Mouse (Mus musculus): Measurements from ENCODE around the gene Mmp15. TPM values are rescaled to one million over a fixed set of nuclear protein-coding genes. Genes with fewer than 3 reads are reported as not detected.

The Mmp15 gene
- 17.4 and 18.4 TPM in 2 replicates for polyA plus RNA-seq (2015; fragmentation: Nextera tagmentation; extraction: Ambion mirVana)

DNA sequence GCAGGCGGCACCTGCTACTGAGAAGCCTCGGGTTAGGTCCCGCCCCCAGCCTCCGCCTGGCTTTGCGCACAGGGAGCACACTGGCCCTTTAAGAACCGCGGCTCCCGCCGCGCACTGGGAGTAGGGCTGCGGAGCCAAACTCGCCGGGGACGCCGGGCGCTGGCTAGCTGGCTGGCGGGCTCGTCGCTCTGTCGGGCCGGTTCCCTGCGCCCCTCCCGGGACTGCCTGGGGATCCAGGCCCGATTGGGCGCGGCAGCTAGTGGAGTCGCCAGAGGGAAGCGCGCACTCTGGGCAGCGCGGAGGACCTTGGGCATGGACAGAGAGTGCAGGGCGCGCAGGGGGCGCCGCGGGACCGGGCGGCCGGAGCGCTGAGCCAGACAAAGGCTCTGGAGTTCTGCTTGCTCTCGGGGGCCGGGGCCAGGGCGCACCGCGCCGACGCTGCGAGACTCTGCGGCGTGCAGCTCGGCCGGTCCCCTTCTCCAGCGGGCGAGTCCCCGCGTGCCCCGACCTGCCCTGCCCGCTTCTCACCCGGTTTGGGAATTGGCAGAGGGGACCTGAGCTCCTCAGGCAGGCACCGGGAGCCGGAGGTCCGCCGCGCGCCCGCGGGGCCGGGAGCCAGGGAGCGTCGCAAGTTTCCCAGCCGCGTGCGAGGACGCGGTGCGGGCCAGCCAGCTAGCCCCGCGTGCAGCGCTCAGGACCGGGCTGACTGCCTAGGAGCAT is at the start of gene Mmp15:
TSS of gene Mmp15 (plus strand) at position 118 of the 720 bp plus-strand sequence.
- Histone ChIP-seq H3K27ac (peak within 1 kb of the TSS; percentile 93), H3K9ac (peak within 1 kb of the TSS; percentile 93), H3K27me3 (no peaks in the 10 kb centered on the region), H3K4me1 (replicated peaks) (peaks cover 71% of the 10 kb centered on the region), H3K4me2 (peak within 1 kb of the TSS; percentile 89), H3K9me3 (no peaks in the 10 kb centered on the region), H3K36me3 (no peaks in the 10 kb centered on the region; the same call in 1 of the 2 replicates), H3K4me3 (peak within 1 kb of the TSS; percentile 88)
- WGBS = under 1% methylated on average over 72 of the region's 80 CpGs
- peak; percentile 71 for ATAC-seq (ENCODE audit: low FRiP score)

DNA sequence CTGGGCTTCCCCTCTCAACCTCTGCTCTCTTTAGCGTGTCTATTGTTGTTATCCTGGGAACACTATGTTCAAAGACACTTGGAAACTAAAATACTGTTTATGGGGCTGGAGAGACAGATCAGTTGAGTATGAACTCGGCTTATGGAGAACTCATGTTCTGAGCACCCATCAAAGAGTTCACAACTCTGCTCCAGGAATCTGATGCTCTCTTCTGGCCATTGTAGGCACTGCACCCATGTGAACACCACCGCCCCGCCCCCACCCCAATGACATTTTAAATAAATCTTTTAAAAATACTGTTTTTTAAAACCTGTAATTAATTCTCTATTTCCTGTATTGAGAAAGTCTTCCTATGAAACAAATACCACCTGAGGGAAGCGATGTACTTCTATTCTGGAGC is 49.7 kb upstream of the Mmp15 start:
- H3K4me2 ChIP-seq = no peak overlapping the region
- WGBS = 24% methylated on average over 5 of the region's 5 CpGs
- no peak for ATAC-seq (ENCODE audit: low FRiP score)

GRCm38 (mm10) chr8:95305526-95305925 is 46.5 kb upstream of the Mmp15 start:
- no peaks in the 10 kb centered on the region for H3K27me3 ChIP-seq
- H3K9ac ChIP-seq = no peak overlapping the region
- no peak for ATAC-seq (ENCODE audit: low FRiP score)
- H3K4me2 ChIP-seq = no peak overlapping the region
- WGBS = 74% methylated on average over 4 of the region's 4 CpGs
- no peaks in the 10 kb centered on the region for H3K36me3 ChIP-seq
- no peak overlapping the region for H3K4me3 ChIP-seq
- H3K4me1 ChIP-seq (replicated peaks) = peaks cover 9% of the 10 kb centered on the region
- no peak overlapping the region for H3K27ac ChIP-seq
- H3K9me3 ChIP-seq = no peaks in the 10 kb centered on the region

More for the DNA sequence above, 49.7 kb upstream of the Mmp15 start:
- Histone ChIP-seq H3K4me1 (replicated peaks) (peaks cover 4% of the 10 kb centered on the region; the same call in 1 of the 2 replicates), H3K27ac (no peak overlapping the region), H3K4me3 (no peak overlapping the region), H3K36me3 (no peaks in the 10 kb centered on the region), H3K9ac (no peak overlapping the region), H3K27me3 (no peaks in the 10 kb centered on the region), H3K9me3 (no peaks in the 10 kb centered on the region)

DNA sequence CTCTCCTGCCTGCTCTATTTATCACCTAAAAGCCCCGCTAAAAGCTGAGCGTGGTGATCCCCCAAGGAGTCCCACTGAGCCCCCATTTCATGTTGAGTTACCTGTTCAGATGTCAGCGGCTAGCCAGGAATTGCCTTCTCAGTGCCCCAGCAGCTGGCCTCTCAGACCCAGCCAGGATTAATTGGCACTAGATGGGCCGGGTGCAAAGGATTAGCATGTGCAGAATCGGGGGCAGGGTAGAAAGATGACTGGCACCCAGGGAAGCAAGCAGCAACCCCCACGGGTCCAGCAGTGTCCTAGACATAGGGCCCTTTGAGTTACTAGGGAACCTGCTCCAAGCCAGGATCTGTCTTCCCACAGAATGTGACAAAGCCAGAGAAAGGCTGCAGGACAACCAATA is 45.6 kb upstream of the Mmp15 start, which contains the start of gene Cngb1:
TSS of gene Cngb1 (minus strand) at position 155 of the 400 bp plus-strand sequence.
- H3K9me3 ChIP-seq = no peaks in the 10 kb centered on the region
- peaks cover 18% of the 10 kb centered on the region for H3K4me1 ChIP-seq (replicated peaks)
- WGBS = 57% methylated on average over 6 of the region's 6 CpGs
- ATAC-seq (ENCODE audit: low FRiP score) = no peak
- no peak within 1 kb of the TSS for H3K9ac ChIP-seq
- no peak within 1 kb of the TSS for H3K4me3 ChIP-seq
- H3K4me2 ChIP-seq = no peak within 1 kb of the TSS
- no peaks in the 10 kb centered on the region for H3K27me3 ChIP-seq
- no peak within 1 kb of the TSS for H3K27ac ChIP-seq
- H3K36me3 ChIP-seq = no peaks in the 10 kb centered on the region

DNA sequence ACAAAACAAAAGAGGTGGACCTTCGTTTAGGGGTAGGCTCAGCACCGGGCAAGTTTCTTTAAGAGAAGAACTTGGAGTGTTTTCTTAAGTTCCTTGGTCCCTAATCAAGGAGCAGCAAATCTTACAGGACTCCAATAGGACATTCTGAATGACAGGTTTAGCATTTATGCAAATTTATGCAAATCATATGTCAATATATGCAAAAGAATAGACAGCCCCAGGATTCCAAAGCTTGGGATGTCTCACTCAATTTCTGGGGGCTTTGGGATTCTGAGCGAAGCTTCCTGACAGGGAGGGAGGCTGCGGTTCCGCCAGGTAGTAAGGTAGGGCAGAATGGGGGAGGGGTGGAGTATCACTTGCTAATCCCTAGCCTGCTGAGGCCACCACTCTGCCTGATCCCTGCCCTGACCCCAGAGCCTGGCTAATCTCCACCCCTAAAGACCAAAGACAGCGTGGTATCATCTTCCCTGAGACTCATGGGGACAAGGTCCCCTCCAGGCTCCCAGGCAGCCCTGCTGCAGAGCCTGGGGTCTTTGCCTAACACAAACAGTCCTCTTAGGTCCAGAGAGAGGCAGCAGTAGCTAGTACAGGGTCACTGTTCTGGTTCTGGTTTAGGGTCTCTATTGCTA is 41.6 kb upstream of the Mmp15 start, which contains the start of gene Tepp:
TSS of gene Tepp (plus strand) at position 225 of the 629 bp plus-strand sequence.
- H3K9me3 ChIP-seq = no peaks in the 10 kb centered on the region
- H3K4me3 ChIP-seq = no peak within 1 kb of the TSS
- H3K4me2 ChIP-seq = no peak within 1 kb of the TSS
- no peaks in the 10 kb centered on the region for H3K36me3 ChIP-seq
- ATAC-seq (ENCODE audit: low FRiP score) = peak; percentile 29; the same call in 1 of the 2 replicates
- 25% methylated on average over 6 of the region's 6 CpGs for WGBS
- 0 out of 2 replicates have a peak within 1 kb of the TSS, but pooled peaks have one; percentile 15 for H3K27ac ChIP-seq
- no peak within 1 kb of the TSS for H3K9ac ChIP-seq
- H3K4me1 ChIP-seq (replicated peaks) = peaks cover 20% of the 10 kb centered on the region
- no peaks in the 10 kb centered on the region for H3K27me3 ChIP-seq

- WGBS = 70% methylated on average over 18 of the region's 18 CpGs
- ATAC-seq (ENCODE audit: low FRiP score) = no peak
Observed at GRCm38 (mm10) chr8:95312836-95313235, 39.2 kb upstream of the Mmp15 start.

GRCm38 (mm10) chr8:95313857-95314256 is 38.2 kb upstream of the Mmp15 start:
- Histone ChIP-seq H3K4me3 (no peak overlapping the region), H3K36me3 (no peaks in the 10 kb centered on the region), H3K4me1 (replicated peaks) (peaks cover 16% of the 10 kb centered on the region), H3K9me3 (no peaks in the 10 kb centered on the region), H3K4me2 (no peak overlapping the region), H3K27me3 (peaks cover 4% of the 10 kb centered on the region; the same call in 1 of the 2 replicates), H3K27ac (no peak overlapping the region), H3K9ac (no peak overlapping the region)
- WGBS = 93% methylated on average over 6 of the region's 6 CpGs
- ATAC-seq (ENCODE audit: low FRiP score) = no peak

More at GRCm38 (mm10) chr8:95312836-95313235, 39.2 kb upstream of the Mmp15 start:
- Histone ChIP-seq H3K9me3 (no peaks in the 10 kb centered on the region), H3K4me1 (replicated peaks) (peaks cover 16% of the 10 kb centered on the region), H3K9ac (no peak overlapping the region), H3K4me3 (no peak overlapping the region), H3K27ac (no peak overlapping the region), H3K4me2 (no peak overlapping the region), H3K36me3 (no peaks in the 10 kb centered on the region), H3K27me3 (no peaks in the 10 kb centered on the region; the same call in 1 of the 2 replicates)

GRCm38 (mm10) chr8:95314707-95315106 is 37.4 kb upstream of the Mmp15 start:
- no peak overlapping the region for H3K4me2 ChIP-seq
- no peaks in the 10 kb centered on the region for H3K9me3 ChIP-seq
- WGBS = 73% methylated on average over 2 of the region's 2 CpGs
- H3K4me1 ChIP-seq (replicated peaks) = peaks cover 16% of the 10 kb centered on the region
- no peak overlapping the region for H3K27ac ChIP-seq
- H3K9ac ChIP-seq = no peak overlapping the region
- H3K36me3 ChIP-seq = no peaks in the 10 kb centered on the region
- H3K27me3 ChIP-seq = peaks cover 6% of the 10 kb centered on the region
- ATAC-seq (ENCODE audit: low FRiP score) = no peak
- H3K4me3 ChIP-seq = no peak overlapping the region

- H3K4me1 ChIP-seq (replicated peaks) = peaks cover 19% of the 10 kb centered on the region
- H3K9ac ChIP-seq = no peak overlapping the region
- peaks cover 11% of the 10 kb centered on the region for H3K27me3 ChIP-seq
- WGBS = 92% methylated on average over 1 of the region's 1 CpGs
- no peak overlapping the region for H3K4me3 ChIP-seq
- H3K27ac ChIP-seq = no peak overlapping the region
- H3K9me3 ChIP-seq = no peaks in the 10 kb centered on the region
- no peak for ATAC-seq (ENCODE audit: low FRiP score)
- H3K36me3 ChIP-seq = no peaks in the 10 kb centered on the region
- no peak overlapping the region for H3K4me2 ChIP-seq
Observed at GRCm38 (mm10) chr8:95315350-95315749, 36.7 kb upstream of the Mmp15 start.

DNA sequence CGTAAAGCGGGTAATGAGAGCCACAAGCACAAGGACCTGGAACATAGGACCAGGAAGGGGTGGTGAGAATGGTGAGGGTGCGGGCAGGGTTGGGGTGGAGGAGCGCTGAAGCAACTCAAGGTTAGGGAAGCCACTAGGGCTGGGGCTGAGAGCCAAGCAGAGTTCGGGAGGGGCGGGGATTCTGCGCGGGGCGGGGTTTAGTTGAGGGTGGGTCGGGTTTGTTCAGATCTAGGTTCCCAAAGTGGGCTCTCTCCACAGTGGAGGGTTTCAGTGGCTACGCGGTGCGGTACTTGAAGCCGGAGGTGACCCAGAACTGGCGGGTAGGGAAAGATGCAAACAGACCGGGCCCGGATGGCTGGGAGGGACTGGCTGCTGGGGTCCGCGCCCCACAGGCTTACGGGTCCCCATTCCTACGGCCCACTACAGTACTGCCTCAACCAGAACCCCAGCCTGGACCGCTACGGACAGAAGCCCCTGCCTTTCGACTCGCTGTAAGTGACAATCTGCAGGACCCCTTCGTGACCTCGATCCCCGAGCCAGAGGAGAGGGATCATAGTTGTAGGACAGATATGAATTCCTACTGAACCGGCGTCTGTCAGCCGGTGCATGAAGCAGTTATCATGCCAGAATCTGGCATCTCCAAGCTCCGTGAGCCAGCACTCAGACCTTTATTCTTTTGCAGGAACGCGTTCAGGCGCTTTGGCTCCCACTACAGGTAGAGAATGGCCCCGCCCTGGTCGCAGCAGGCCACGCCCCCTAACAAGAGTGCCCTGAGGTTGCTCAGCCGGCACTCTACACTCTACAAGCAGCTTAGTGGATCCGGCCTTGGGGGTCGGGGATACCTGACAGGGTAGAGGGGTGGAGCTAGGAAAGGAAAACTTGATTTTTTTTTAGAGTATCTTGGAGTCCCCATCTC is 31.6 kb upstream of the Mmp15 start:
- 3% methylated on average over 41 of the region's 41 CpGs for WGBS
- Histone ChIP-seq H3K27ac (no peak overlapping the region), H3K4me1 (replicated peaks) (peaks cover 28% of the 10 kb centered on the region), H3K36me3 (peaks cover 20% of the 10 kb centered on the region), H3K9ac (peak overlapping the region; percentile 68), H3K4me2 (peak overlapping the region; percentile 76), H3K4me3 (peak overlapping the region; percentile 41), H3K9me3 (no peaks in the 10 kb centered on the region), H3K27me3 (peaks cover 18% of the 10 kb centered on the region)
- ATAC-seq (ENCODE audit: low FRiP score) = peak; percentile 72

- ATAC-seq (ENCODE audit: low FRiP score) = no peak
- Histone ChIP-seq H3K36me3 (peaks cover 47% of the 10 kb centered on the region), H3K4me2 (no peak overlapping the region), H3K9ac (no peak overlapping the region), H3K9me3 (no peaks in the 10 kb centered on the region), H3K4me1 (replicated peaks) (peaks cover 53% of the 10 kb centered on the region), H3K4me3 (no peak overlapping the region), H3K27me3 (peaks cover 18% of the 10 kb centered on the region), H3K27ac (no peak overlapping the region)
- 86% methylated on average over 3 of the region's 3 CpGs for WGBS
Observed at GRCm38 (mm10) chr8:95323201-95323600, 28.9 kb upstream of the Mmp15 start.

GRCm38 (mm10) chr8:95324646-95325045 is 27.4 kb upstream of the Mmp15 start:
- peaks cover 13% of the 10 kb centered on the region for H3K27me3 ChIP-seq
- no peak overlapping the region for H3K4me2 ChIP-seq
- WGBS = 33% methylated on average over 5 of the region's 5 CpGs
- H3K4me1 ChIP-seq (replicated peaks) = peaks cover 63% of the 10 kb centered on the region
- no peaks in the 10 kb centered on the region for H3K9me3 ChIP-seq
- H3K4me3 ChIP-seq = no peak overlapping the region
- H3K9ac ChIP-seq = no peak overlapping the region
- H3K36me3 ChIP-seq = peaks cover 62% of the 10 kb centered on the region
- no peak for ATAC-seq (ENCODE audit: low FRiP score)
- 0 out of 2 replicates have a peak overlapping the region, but pooled peaks have one; percentile 42 for H3K27ac ChIP-seq

Data from hindbrain, embryonic 13.5 days (tissue).